Mouse (Mus musculus) forebrain, postnatal 0 days (tissue): ENCODE data around the gene Pcnx3. TPM values are rescaled to one million over a fixed set of nuclear protein-coding genes. Genes with fewer than 3 reads are reported as not detected.
A peak's percentile ranks its signal among the peaks of the same experiment; 100 is the strongest.

Experiments used
- ATAC-seq: fragments of 200-750 bp; cut with Nextera tagmentation; 2 replicates; pipeline ENCODE4 v1.8.0; 2017; ENCODE audit warnings: mild to moderate bottlenecking, moderate library complexity
- DNase-seq: peaks from one replicate; pipeline ENCODE4 v3.0.0-alpha.2; 2015
- H3K27ac ChIP-seq: fragments of 300-500 bp; sonication (generic); 2 replicates; pipeline ENCODE4 v1.5.1; 2014; ENCODE audit warnings: low read depth, mild to moderate bottlenecking, antibody characterized with exemption, low read length, moderate library complexity, mixed read lengths
- H3K27me3 ChIP-seq: fragments of 300-500 bp; sonication (generic); 2 replicates; pipeline ENCODE4 v1.6.1; 2014; ENCODE audit warnings: mild to moderate bottlenecking, low read length, mixed read lengths; ENCODE audit not compliant: insufficient read depth
- H3K36me3 ChIP-seq: fragments of 300-500 bp; sonication (generic); 2 replicates; pipeline ENCODE4 v1.6.1; 2014; ENCODE audit warnings: mild to moderate bottlenecking, moderate library complexity; ENCODE audit not compliant: insufficient read depth
- H3K4me1 ChIP-seq: fragments of 300-500 bp; sonication (generic); 2 replicates; pipeline ENCODE4 v1.6.1; 2014; ENCODE audit warnings: antibody characterized with exemption; ENCODE audit not compliant: insufficient read depth
- H3K4me2 ChIP-seq: fragments of 300-500 bp; sonication (generic); 2 replicates; pipeline ENCODE4 v1.6.1; 2014; ENCODE audit warnings: low read depth, mild to moderate bottlenecking, moderate library complexity
- H3K4me3 ChIP-seq: fragments of 300-500 bp; sonication (generic); 2 replicates; pipeline ENCODE4 v1.5.1; 2014; ENCODE audit warnings: low read depth, low read length, mixed read lengths
- H3K9ac ChIP-seq: fragments of 300-500 bp; sonication (generic); 2 replicates; pipeline ENCODE4 v1.6.1; 2014; ENCODE audit warnings: mild to moderate bottlenecking
- H3K9me3 ChIP-seq: fragments of 300-500 bp; sonication (generic); 2 replicates; pipeline ENCODE4 v1.6.1; 2016; ENCODE audit warnings: low read length
- CTCF ChIP-seq: sonication (generic); IDR thresholded peaks from 2 replicates; pipeline ENCODE4 v1.5.1; 2016; ENCODE audit warnings: antibody characterized with exemption, control low read depth, low read depth
- WGBS: fragments of 180-500 bp; shearing (Covaris S2); extraction: QIAGEN DNeasy Blood & Tissue Kit; methylation state at CpG from one replicate; pipeline ENCODE4 v1.1.7; 2014; 5-methylcytosine and 5-hydroxymethylcytosine counted together
- polyA plus RNA-seq: library from polyadenylated mRNA; unstranded; fragments of >200 nt; fragmentation: Nextera tagmentation; extraction: Ambion mirVana; gene quantifications from 2 replicates; pipeline ENCODE4 v1.2.1, GENCODE M21; 2015
- total RNA-seq: library from RNA; depleted of rRNA; stranded (reverse); fragments of >200 nt; gene quantifications from 2 replicates; pipeline ENCODE4 v1.2.3, GENCODE M21; 2014

Gene Pcnx3
- total and polyA plus RNA-seq, 2 experiments from 2014 or later, result 17.2 to 67.1 TPM

DNA sequence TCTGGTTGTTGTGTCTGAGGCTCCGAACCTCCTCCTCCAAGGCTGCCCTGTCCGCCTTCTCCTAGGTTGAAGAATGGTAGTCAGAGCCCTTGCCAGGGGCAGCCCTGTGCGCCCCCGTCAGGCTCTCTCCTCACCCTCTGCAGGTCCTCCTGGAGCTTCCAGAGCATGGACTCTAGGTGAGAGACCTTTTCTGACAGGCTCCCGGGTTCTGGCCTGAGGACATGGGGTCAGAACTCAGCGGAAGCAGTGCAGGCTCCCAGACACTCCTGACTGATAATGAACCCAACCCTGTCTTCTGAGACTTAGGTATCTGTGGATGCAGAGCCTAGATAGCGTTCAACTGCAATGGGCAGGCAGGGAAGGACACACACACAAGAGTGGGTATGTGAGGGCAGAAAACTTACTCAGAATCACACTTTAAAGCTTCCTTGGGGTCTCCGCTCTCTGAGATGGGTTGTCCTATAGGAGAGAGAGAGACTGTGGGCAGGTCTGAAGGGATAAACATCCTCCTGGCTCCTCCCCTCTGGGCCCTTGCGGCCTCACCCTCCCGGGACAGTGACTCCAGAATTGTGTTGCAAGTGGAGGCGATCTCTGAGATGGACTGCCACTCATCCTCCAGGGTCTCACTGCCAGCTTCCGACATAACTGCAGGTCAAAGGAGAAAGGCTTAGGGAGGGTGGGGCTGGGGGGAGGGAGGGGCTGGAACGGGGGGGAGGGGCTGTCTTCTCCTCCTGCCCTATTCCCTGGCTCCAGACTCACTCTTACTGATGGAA, 37.0 kb downstream of the Pcnx3 start:
- 64% methylated on average over 13 of the region's 13 CpGs for WGBS
- Histone ChIP-seq H3K9me3 (no peaks in the 10 kb centered on the region), H3K9ac (no peak overlapping the region), H3K4me1 (peaks cover 14% of the 10 kb centered on the region; the same call in 1 of the 2 replicates), H3K4me2 (no peak overlapping the region), H3K36me3 (peaks cover 20% of the 10 kb centered on the region), H3K27me3 (peaks cover 4% of the 10 kb centered on the region), H3K27ac (no peak overlapping the region), H3K4me3 (no peak overlapping the region)
- DNase-seq, result no peak
- no peak for ATAC-seq
- no peak for TF ChIP-seq CTCF

DNA sequence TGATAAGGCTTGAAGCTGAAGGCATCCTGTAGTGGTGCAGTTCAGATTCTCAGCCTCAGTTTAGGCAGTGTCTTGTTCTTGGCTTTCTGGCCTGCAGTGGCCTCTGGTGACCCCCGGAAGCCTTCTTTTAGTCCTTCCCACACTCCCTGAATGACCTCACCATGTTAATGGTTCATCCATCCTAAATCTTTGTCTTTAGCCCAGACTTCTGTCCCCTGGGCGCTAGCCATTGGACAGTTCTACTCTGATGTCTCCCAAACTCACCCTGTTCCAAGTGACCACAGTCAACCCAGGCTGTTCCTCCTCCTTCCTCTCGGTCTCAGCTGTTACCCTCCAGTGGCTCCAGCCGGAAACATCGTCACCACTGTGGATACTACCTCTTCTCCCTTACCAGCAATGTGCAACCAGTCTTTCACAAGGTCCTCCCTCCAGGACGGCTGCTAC, 39.4 kb downstream of the Pcnx3 start:
- Histone ChIP-seq H3K4me3 (peak overlapping the region; percentile 28), H3K27ac (no peak overlapping the region), H3K4me2 (peak overlapping the region; percentile 57), H3K27me3 (no peaks in the 10 kb centered on the region), H3K4me1 (peaks cover 14% of the 10 kb centered on the region; the same call in 1 of the 2 replicates), H3K36me3 (peaks cover 40% of the 10 kb centered on the region), H3K9me3 (no peaks in the 10 kb centered on the region), H3K9ac (peak overlapping the region; percentile 41)
- DNase-seq, result no peak
- no peak for TF ChIP-seq CTCF
- WGBS, result 77% methylated on average over 6 of the region's 6 CpGs
- no peak for ATAC-seq

DNA sequence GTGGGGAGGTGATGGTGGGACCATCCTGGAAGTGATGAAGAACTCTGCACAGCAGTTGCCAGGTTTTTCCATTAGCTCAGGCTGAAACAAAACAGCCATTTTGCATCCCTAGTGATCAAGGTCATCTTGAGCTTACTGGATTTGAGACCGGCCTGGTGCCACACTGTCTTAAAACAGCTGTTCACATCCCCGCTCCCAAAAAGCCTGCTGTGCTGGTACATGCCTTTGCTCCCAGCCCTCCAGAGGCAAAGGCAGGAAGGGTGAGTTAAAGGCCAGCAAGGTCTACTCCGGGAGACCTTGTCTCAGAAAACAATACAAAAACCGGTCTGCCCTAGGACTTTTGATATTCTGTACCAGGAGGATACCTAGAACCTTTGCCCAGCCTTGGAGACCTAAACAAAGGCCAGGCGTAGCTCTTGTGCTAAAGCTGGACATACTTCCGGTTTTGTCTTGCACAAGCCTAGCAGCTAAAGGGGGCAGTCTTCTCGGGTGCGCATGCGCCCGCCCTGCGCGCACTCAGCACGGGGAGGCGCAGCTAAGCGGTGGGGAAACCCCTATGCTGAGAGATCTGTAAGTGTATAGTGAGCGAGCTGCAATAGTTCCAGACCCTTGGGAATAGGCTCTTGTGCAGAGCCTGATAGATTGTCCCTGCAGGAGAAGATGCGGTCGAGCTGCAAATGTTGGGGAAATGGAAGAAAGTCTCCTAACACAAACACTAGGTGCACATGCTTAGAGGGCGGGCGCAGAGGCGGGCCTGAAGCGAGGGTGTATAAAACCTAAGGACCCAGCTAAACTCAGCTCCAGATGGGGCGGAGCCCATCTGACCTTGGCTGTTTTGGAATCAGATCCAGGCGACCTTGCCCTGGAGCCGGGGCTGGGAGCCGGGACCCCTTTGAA, 40.1 kb downstream of the Pcnx3 start:
- Histone ChIP-seq H3K27ac (peak overlapping the region; percentile 70), H3K4me1 (peaks cover 11% of the 10 kb centered on the region; the same call in 1 of the 2 replicates), H3K9me3 (no peaks in the 10 kb centered on the region), H3K4me3 (peak overlapping the region; percentile 28), H3K36me3 (peaks cover 46% of the 10 kb centered on the region), H3K4me2 (peak overlapping the region; percentile 57), H3K27me3 (no peaks in the 10 kb centered on the region), H3K9ac (peak overlapping the region; percentile 41)
- DNase-seq, result peak; percentile 88
- peak; percentile 94 for ATAC-seq
- WGBS, result 12% methylated on average over 26 of the region's 26 CpGs
- peak; percentile 55 for TF ChIP-seq CTCF

DNA sequence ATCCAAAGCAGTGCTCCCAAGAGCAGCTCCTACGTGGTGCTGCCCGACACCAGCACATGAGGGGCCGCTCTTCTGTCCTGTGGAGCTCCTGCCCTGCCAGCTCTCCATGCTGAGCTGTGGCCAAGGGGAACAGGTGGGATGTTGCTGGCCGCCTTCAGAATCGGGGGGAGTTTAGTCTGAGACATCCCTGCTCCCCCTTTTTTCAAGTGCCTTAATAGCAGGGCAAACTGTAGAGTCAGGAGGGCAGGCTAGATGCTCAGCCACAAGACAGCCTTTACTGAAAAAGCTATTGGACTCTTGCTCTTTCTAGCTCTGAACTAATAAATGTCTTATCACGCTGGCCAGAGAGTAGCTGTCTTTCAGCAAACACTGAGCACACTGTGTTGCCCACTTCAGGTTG, 40.9 kb downstream of the Pcnx3 start:
- Histone ChIP-seq H3K36me3 (peaks cover 54% of the 10 kb centered on the region), H3K27me3 (no peaks in the 10 kb centered on the region), H3K4me1 (peaks cover 11% of the 10 kb centered on the region; the same call in 1 of the 2 replicates), H3K9me3 (no peaks in the 10 kb centered on the region), H3K9ac (no peak overlapping the region), H3K27ac (no peak overlapping the region), H3K4me2 (no peak overlapping the region), H3K4me3 (no peak overlapping the region)
- no peak for TF ChIP-seq CTCF
- ATAC-seq, result no peak
- WGBS, result 94% methylated on average over 6 of the region's 6 CpGs
- DNase-seq, result no peak

DNA sequence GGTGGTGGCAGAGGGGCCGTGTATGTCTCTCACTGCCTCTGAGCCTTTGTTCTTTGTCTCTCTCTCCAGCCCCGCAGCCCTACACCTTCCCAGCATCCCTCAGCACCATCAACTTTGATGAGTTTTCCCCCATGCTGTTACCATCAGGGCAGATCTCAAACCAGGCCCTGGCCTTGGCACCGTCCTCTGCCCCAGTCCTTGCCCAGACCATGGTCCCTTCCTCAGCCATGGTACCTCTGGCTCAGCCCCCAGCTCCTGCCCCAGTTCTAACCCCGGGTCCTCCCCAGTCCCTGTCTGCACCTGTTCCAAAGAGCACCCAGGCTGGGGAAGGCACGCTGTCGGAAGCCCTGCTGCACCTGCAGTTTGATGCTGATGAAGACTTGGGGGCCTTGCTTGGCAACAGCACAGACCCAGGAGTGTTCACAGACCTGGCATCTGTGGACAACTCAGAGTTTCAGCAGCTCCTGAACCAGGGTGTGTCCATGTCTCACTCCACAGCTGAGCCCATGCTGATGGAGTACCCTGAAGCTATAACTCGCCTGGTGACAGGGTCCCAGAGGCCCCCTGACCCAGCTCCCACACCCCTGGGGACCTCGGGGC, 41.9 kb downstream of the Pcnx3 start:
- WGBS, result 91% methylated on average over 8 of the region's 8 CpGs
- Histone ChIP-seq H3K4me3 (no peak overlapping the region), H3K36me3 (peaks cover 62% of the 10 kb centered on the region), H3K27me3 (no peaks in the 10 kb centered on the region), H3K4me2 (no peak overlapping the region), H3K4me1 (peaks cover 11% of the 10 kb centered on the region; the same call in 1 of the 2 replicates), H3K27ac (no peak overlapping the region), H3K9ac (no peak overlapping the region), H3K9me3 (no peaks in the 10 kb centered on the region)
- no peak for ATAC-seq
- TF ChIP-seq CTCF, result no peak
- DNase-seq, result no peak

DNA sequence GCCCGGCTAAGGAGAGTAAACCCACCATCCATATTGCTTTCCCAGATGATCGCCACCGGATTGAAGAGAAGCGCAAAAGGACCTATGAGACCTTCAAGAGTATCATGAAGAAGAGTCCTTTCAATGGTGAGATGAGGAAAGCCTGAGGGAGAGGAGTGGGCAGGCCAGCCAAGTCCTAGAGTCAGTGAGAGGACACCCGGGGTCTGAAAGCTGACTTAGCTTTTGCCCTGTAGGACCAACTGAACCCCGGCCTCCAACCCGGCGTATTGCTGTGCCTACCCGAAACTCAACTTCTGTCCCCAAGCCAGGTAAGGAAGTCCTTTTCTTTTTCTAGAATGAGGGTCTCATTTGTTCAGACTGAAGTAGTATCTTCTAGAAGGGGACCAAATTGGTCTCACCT, 43.4 kb downstream of the Pcnx3 start:
- H3K27me3 ChIP-seq, result no peaks in the 10 kb centered on the region
- H3K27ac ChIP-seq, result no peak overlapping the region
- H3K9ac ChIP-seq, result no peak overlapping the region
- no peak for ATAC-seq
- no peak overlapping the region for H3K4me2 ChIP-seq
- H3K4me1 ChIP-seq, result peaks cover 11% of the 10 kb centered on the region; the same call in 1 of the 2 replicates
- no peak for DNase-seq
- TF ChIP-seq CTCF, result no peak
- no peaks in the 10 kb centered on the region for H3K9me3 ChIP-seq
- H3K36me3 ChIP-seq, result peaks cover 70% of the 10 kb centered on the region
- 94% methylated on average over 9 of the region's 9 CpGs for WGBS
- H3K4me3 ChIP-seq, result no peak overlapping the region
